Mouse (Mus musculus): ENCODE results near the gene Zfp36l3. TPM values are rescaled to one million over a fixed set of nuclear protein-coding genes. Genes with fewer than 3 reads are reported as not detected.
"Not testable (repeated sequence)": the region's sequence is repeated elsewhere in the genome, so short reads cannot be mapped to it uniquely, and the experiment has no call there.

The Zfp36l3 gene
- not detected in 2 replicates for polyA plus RNA-seq (2014; fragmentation: Nextera tagmentation; extraction: Ambion mirVana)

- ATAC-seq (ENCODE audit: insufficient number of reproducible peaks, low FRiP score, low TSS enrichment, low read depth) (no peak), DNase-seq (ENCODE audit: low spot score) (no peak)
- WGBS: 91% methylated on average over 12 of the region's 12 CpGs
- H3K9me3 ChIP-seq (ENCODE audit: control insufficient read depth, low read length): no peaks in the 10 kb centered on the region
- H3K4me2 ChIP-seq (ENCODE audit: low read depth, severe bottlenecking): no peak within 1 kb of the TSS
- H3K4me1 ChIP-seq (ENCODE audit: control insufficient read depth, insufficient read depth, low read length): no peaks in the 10 kb centered on the region
- no peak within 1 kb of the TSS for H3K27ac ChIP-seq (replicated peaks; ENCODE audit: low read depth, low read length)
- no peaks in the 10 kb centered on the region for H3K36me3 ChIP-seq (ENCODE audit: control insufficient read depth, insufficient read depth, low read length)
- no peak within 1 kb of the TSS for H3K4me3 ChIP-seq (ENCODE audit: low read depth, low read length)
- H3K9ac ChIP-seq (ENCODE audit: low read length): no peak within 1 kb of the TSS
- no peaks in the 10 kb centered on the region for H3K27me3 ChIP-seq (ENCODE audit: control insufficient read depth, insufficient read depth, low read length)
These were observed at the start of gene Zfp36l3 for GRCm38 (mm10) chrX:53776276-53776675. TSS of gene Zfp36l3 (minus strand) at chrX:53776394.

DNA sequence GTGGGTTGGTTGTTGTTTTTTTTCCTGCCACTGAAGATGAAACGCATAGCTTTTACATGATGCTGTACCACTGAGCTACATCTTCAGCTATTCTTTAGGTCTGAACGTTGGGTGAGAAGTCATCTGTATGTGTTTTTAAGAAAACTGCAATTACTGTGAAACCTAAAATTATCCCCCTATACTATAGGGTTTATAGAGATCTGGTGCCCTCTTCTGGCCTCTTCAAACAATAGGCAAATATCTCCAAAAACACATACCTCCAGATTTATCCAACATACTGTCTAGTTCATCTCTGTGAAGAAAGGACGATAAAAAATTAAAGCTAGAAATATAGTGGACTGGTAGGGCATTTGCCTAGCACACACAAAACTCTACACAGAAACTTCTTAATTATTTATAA, 22.9 kb upstream of the Zfp36l3 start:
- ATAC-seq (ENCODE audit: insufficient number of reproducible peaks, low FRiP score, low TSS enrichment, low read depth) (no peak), DNase-seq (ENCODE audit: low spot score) (no peak)
- no peaks in the 10 kb centered on the region for H3K27me3 ChIP-seq (ENCODE audit: control insufficient read depth, insufficient read depth, low read length)
- no peaks in the 10 kb centered on the region for H3K36me3 ChIP-seq (ENCODE audit: control insufficient read depth, insufficient read depth, low read length)
- H3K4me3 ChIP-seq (ENCODE audit: low read depth, low read length): no peak overlapping the region
- no peaks in the 10 kb centered on the region for H3K4me1 ChIP-seq (ENCODE audit: control insufficient read depth, insufficient read depth, low read length)
- no peak overlapping the region for H3K4me2 ChIP-seq (ENCODE audit: low read depth, severe bottlenecking)
- H3K27ac ChIP-seq (replicated peaks; ENCODE audit: low read depth, low read length): no peak overlapping the region
- H3K9me3 ChIP-seq (ENCODE audit: control insufficient read depth, low read length): no peaks in the 10 kb centered on the region
- no peak overlapping the region for H3K9ac ChIP-seq (ENCODE audit: low read length)
- 34% methylated on average over 3 of the region's 3 CpGs for WGBS

GRCm38 (mm10) chrX:53797519-53797918, 21.3 kb upstream of the Zfp36l3 start, which contains the start of gene Xlr:
TSS of gene Xlr (minus strand) at chrX:53797706.
- not testable (repeated sequence) for H3K4me3 ChIP-seq (ENCODE audit: low read depth, low read length); H3K9ac ChIP-seq (ENCODE audit: low read length); H3K4me1 ChIP-seq (ENCODE audit: control insufficient read depth, insufficient read depth, low read length); H3K36me3 ChIP-seq (ENCODE audit: control insufficient read depth, insufficient read depth, low read length); H3K4me2 ChIP-seq (ENCODE audit: low read depth, severe bottlenecking); H3K27me3 ChIP-seq (ENCODE audit: control insufficient read depth, insufficient read depth, low read length); ATAC-seq (ENCODE audit: insufficient number of reproducible peaks, low FRiP score, low TSS enrichment, low read depth); H3K27ac ChIP-seq (replicated peaks; ENCODE audit: low read depth, low read length); H3K9me3 ChIP-seq (ENCODE audit: control insufficient read depth, low read length); DNase-seq (ENCODE audit: low spot score)
- WGBS: 85% methylated on average over 11 of the region's 11 CpGs

GRCm38 (mm10) chrX:53757736-53758135, 18.5 kb downstream of the Zfp36l3 start, which contains the start of gene 1700013H16Rik:
TSS of gene 1700013H16Rik (minus strand) at chrX:53757831.
- Histone ChIP-seq H3K9ac (ENCODE audit: low read length) (no peak within 1 kb of the TSS), H3K9me3 (ENCODE audit: control insufficient read depth, low read length) (no peaks in the 10 kb centered on the region), H3K4me1 (ENCODE audit: control insufficient read depth, insufficient read depth, low read length) (no peaks in the 10 kb centered on the region), H3K4me2 (ENCODE audit: low read depth, severe bottlenecking) (no peak within 1 kb of the TSS), H3K4me3 (ENCODE audit: low read depth, low read length) (no peak within 1 kb of the TSS), H3K27ac (replicated peaks; ENCODE audit: low read depth, low read length) (no peak within 1 kb of the TSS), H3K36me3 (ENCODE audit: control insufficient read depth, insufficient read depth, low read length) (no peaks in the 10 kb centered on the region), H3K27me3 (ENCODE audit: control insufficient read depth, insufficient read depth, low read length) (no peaks in the 10 kb centered on the region)
- DNase-seq (ENCODE audit: low spot score) (no peak), ATAC-seq (ENCODE audit: insufficient number of reproducible peaks, low FRiP score, low TSS enrichment, low read depth) (no peak)
- 94% methylated on average over 16 of the region's 16 CpGs for whole genome bisulfite sequencing

- Histone ChIP-seq H3K36me3 (ENCODE audit: control insufficient read depth, insufficient read depth, low read length) (no peaks in the 10 kb centered on the region), H3K27ac (replicated peaks; ENCODE audit: low read depth, low read length) (no peak overlapping the region), H3K9ac (ENCODE audit: low read length) (no peak overlapping the region), H3K4me3 (ENCODE audit: low read depth, low read length) (no peak overlapping the region), H3K4me2 (ENCODE audit: low read depth, severe bottlenecking) (no peak overlapping the region), H3K27me3 (ENCODE audit: control insufficient read depth, insufficient read depth, low read length) (no peaks in the 10 kb centered on the region), H3K9me3 (ENCODE audit: control insufficient read depth, low read length) (no peaks in the 10 kb centered on the region), H3K4me1 (ENCODE audit: control insufficient read depth, insufficient read depth, low read length) (no peaks in the 10 kb centered on the region)
- WGBS: 96% methylated on average over 1 of the region's 1 CpGs
- ATAC-seq (ENCODE audit: insufficient number of reproducible peaks, low FRiP score, low TSS enrichment, low read depth) (no peak), DNase-seq (ENCODE audit: low spot score) (no peak)
These were observed 23.3 kb downstream of the Zfp36l3 start for GRCm38 (mm10) chrX:53752851-53753250.

DNA sequence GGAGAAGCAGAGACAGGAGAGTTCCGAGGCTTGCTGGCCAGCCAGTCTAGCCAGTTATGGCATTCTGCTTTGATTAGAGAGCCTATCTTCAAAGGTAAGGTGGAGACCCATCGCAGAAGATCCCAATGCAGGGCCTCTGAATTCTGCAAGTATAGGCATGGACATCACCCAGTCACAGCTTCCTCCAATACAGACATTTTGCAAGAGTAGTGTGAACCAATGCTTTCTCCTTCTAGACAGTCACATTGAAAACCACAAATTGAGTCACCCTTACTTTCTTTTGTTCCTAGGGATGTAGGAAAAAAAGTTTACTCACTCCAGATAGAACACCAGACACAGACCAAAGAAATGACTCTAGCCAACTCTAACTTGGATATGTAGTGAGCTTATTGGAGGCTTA, 47.2 kb downstream of the Zfp36l3 start:
- Histone ChIP-seq H3K4me2 (ENCODE audit: low read depth, severe bottlenecking) (no peak overlapping the region), H3K4me1 (ENCODE audit: control insufficient read depth, insufficient read depth, low read length) (no peaks in the 10 kb centered on the region), H3K9ac (ENCODE audit: low read length) (no peak overlapping the region), H3K36me3 (ENCODE audit: control insufficient read depth, insufficient read depth, low read length) (no peaks in the 10 kb centered on the region), H3K27me3 (ENCODE audit: control insufficient read depth, insufficient read depth, low read length) (no peaks in the 10 kb centered on the region), H3K4me3 (ENCODE audit: low read depth, low read length) (no peak overlapping the region), H3K9me3 (ENCODE audit: control insufficient read depth, low read length) (no peaks in the 10 kb centered on the region), H3K27ac (replicated peaks; ENCODE audit: low read depth, low read length) (no peak overlapping the region)
- no peak for DNase-seq (ENCODE audit: low spot score)
- 81% methylated on average over 2 of the region's 2 CpGs for WGBS
- ATAC-seq (ENCODE audit: insufficient number of reproducible peaks, low FRiP score, low TSS enrichment, low read depth): no peak

GRCm38 (mm10) chrX:53724596-53724995, 51.6 kb downstream of the Zfp36l3 start, which contains the start of gene 4930502E18Rik:
TSS of gene 4930502E18Rik (plus strand) at chrX:53724826.
- ATAC-seq (ENCODE audit: insufficient number of reproducible peaks, low FRiP score, low TSS enrichment, low read depth) (no peak), DNase-seq (ENCODE audit: low spot score) (no peak)
- no peaks in the 10 kb centered on the region for H3K36me3 ChIP-seq (ENCODE audit: control insufficient read depth, insufficient read depth, low read length)
- H3K27me3 ChIP-seq (ENCODE audit: control insufficient read depth, insufficient read depth, low read length): no peaks in the 10 kb centered on the region
- no peaks in the 10 kb centered on the region for H3K9me3 ChIP-seq (ENCODE audit: control insufficient read depth, low read length)
- whole genome bisulfite sequencing: 81% methylated on average over 11 of the region's 11 CpGs
- H3K4me3 ChIP-seq (ENCODE audit: low read depth, low read length): no peak within 1 kb of the TSS
- H3K4me2 ChIP-seq (ENCODE audit: low read depth, severe bottlenecking): no peak within 1 kb of the TSS
- no peak within 1 kb of the TSS for H3K9ac ChIP-seq (ENCODE audit: low read length)
- H3K4me1 ChIP-seq (ENCODE audit: control insufficient read depth, insufficient read depth, low read length): no peaks in the 10 kb centered on the region
- no peak within 1 kb of the TSS for H3K27ac ChIP-seq (replicated peaks; ENCODE audit: low read depth, low read length)

Other genes with a start within 250 kb of the Zfp36l3 start
- gene Rtl8c, start 168.4 kb downstream of the Zfp36l3 start, polyA plus RNA-seq (2014; fragmentation: Nextera tagmentation; extraction: Ambion mirVana): 18.9 and 19.3 TPM in 2 replicates
- not detected in 2 replicates for gene Gm14597, start 167.4 kb downstream of the Zfp36l3 start, polyA plus RNA-seq (2014; fragmentation: Nextera tagmentation; extraction: Ambion mirVana)
- 49.5 and 52.0 TPM in 2 replicates for gene Rtl8a, start 132.7 kb downstream of the Zfp36l3 start, polyA plus RNA-seq (2014; fragmentation: Nextera tagmentation; extraction: Ambion mirVana)
- gene Rtl8b, start 106.0 kb downstream of the Zfp36l3 start, polyA plus RNA-seq (2014; fragmentation: Nextera tagmentation; extraction: Ambion mirVana): 49.0 and 55.8 TPM in 2 replicates
- gene 4930502E18Rik, start 51.6 kb downstream of the Zfp36l3 start, polyA plus RNA-seq (2014; fragmentation: Nextera tagmentation; extraction: Ambion mirVana): 0.47 and 0.48 TPM in 2 replicates
- gene 1700013H16Rik, start 18.6 kb downstream of the Zfp36l3 start, polyA plus RNA-seq (2014; fragmentation: Nextera tagmentation; extraction: Ambion mirVana): not detected in 2 replicates
- 0.15 and 0.52 TPM in 2 replicates for gene Xlr, start 21.3 kb upstream of the Zfp36l3 start, polyA plus RNA-seq (2014; fragmentation: Nextera tagmentation; extraction: Ambion mirVana)

Measured in limb, embryonic 11.5 days (tissue).